In genomic region chr10:7178571-7178970, GRCm38 (mm10) we compare ENCODE assay signal across 25 mouse cellular contexts. TPM values are rescaled to one million over a fixed set of nuclear protein-coding genes. Genes with fewer than 3 reads are reported as not detected.
DNase-seq lines count a peak whose midpoint lies in the region; ATAC-seq and TF ChIP-seq lines count a peak whose summit lies in the region.
"Had no signal": no experiment of that assay in that cellular context is flagged by ENCODE, and none has a peak within 500 bp of the region (broad histone marks: within the 10 kb centered on the region; RNA-seq: fewer than 3 reads in every experiment).

No protein-coding gene starts in this region.

- peaks cover 10% of the 10 kb centered on the region; the same call in 1 of the 2 replicates for H3K4me1 ChIP-seq in stomach, postnatal 0 days (replicated peaks; ENCODE audit: control insufficient read depth, insufficient read depth)

- ATAC-seq in megakaryocyte progenitor cell, adult 5-6 weeks (replicated peaks; ENCODE audit: poor library complexity): 0 out of 2 replicates have a peak, but pooled peaks have one; percentile 14
- no peak for ATAC-seq in stomach, postnatal 0 days (ENCODE audit: low FRiP score, low TSS enrichment)
- ATAC-seq: forebrain, embryonic 13.5 days had no signal

- H3K4me2 ChIP-seq in stomach, postnatal 0 days (replicated peaks; ENCODE audit: low read depth): no peak overlapping the region
- H3K4me2 ChIP-seq: embryonic facial prominence, embryonic 15.5 days; forebrain, embryonic 13.5 days; heart, embryonic 13.5 days; hindbrain, embryonic 14.5 days; limb, embryonic 15.5 days; lung, embryonic 15.5 days; midbrain, embryonic 12.5 days; neural tube, embryonic 15.5 days had no signal

- WGBS in stomach, postnatal 0 days: 69% methylated on average over 10 of the region's 10 CpGs

- no peak overlapping the region for H3K9ac ChIP-seq in stomach, postnatal 0 days (ENCODE audit: low read length)
- H3K9ac ChIP-seq: embryonic facial prominence, embryonic 15.5 days; forebrain, embryonic 13.5 days; heart, embryonic 13.5 days; hindbrain, embryonic 14.5 days; limb, embryonic 15.5 days; lung, embryonic 15.5 days; midbrain, embryonic 12.5 days; neural tube, embryonic 15.5 days had no signal

- peak; percentile 62 for DNase-seq in CD4-positive, CD25-positive, alpha-beta regulatory T cell, adult 2 months (ENCODE audit: low read depth, low spot score)
- DNase-seq in Muller cell, postnatal 12 days (ENCODE audit: inconsistent ontology term): peak; percentile 34
- DNase-seq in stomach, postnatal 0 days (ENCODE audit: low spot score): no peak
- no peak for DNase-seq in right cerebral cortex, postnatal 14 days
- no peak for DNase-seq in right cerebral cortex, adult 18-20 months
- DNase-seq: adrenal gland, adult 2 months; B cell, adult 2 months; cerebellum, adult 9-11 months; gastrocnemius, postnatal 10 days; heart, postnatal 10 days; kidney, adult 9 months; kidney, postnatal 10 days; layer of hippocampus, postnatal 36 days had no signal

- TF ChIP-seq EP300 in stomach, postnatal 0 days (optimal IDR thresholded peaks at IDR 0.05): no peak

- no peaks in the 10 kb centered on the region for H3K36me3 ChIP-seq in stomach, postnatal 0 days (ENCODE audit: control insufficient read depth, insufficient read depth, low read length)
- H3K36me3 ChIP-seq: embryonic facial prominence, embryonic 10.5 days; embryonic facial prominence, embryonic 15.5 days; heart, embryonic 13.5 days; limb, embryonic 10.5 days; limb, embryonic 15.5 days; lung, embryonic 15.5 days; midbrain, embryonic 12.5 days; neural tube, embryonic 15.5 days had no signal

- no peak for TF ChIP-seq CTCF in stomach, postnatal 0 days (IDR thresholded peaks at IDR 0.05; ENCODE audit: low read depth)

- no peak overlapping the region for H3K4me3 ChIP-seq in stomach, postnatal 0 days (ENCODE audit: low read depth, low read length)
- H3K4me3 ChIP-seq: embryonic facial prominence, embryonic 10.5 days; embryonic facial prominence, embryonic 15.5 days; forebrain, embryonic 13.5 days; heart, embryonic 13.5 days; limb, embryonic 10.5 days; limb, embryonic 15.5 days; lung, embryonic 15.5 days; midbrain, embryonic 12.5 days; neural tube, embryonic 15.5 days had no signal

- 0 out of 2 replicates have a peak overlapping the region, but pooled peaks have one; percentile 2 for H3K27ac ChIP-seq in stomach, postnatal 0 days (replicated peaks)
- H3K27ac ChIP-seq: embryonic facial prominence, embryonic 10.5 days; embryonic facial prominence, embryonic 15.5 days; forebrain, embryonic 13.5 days; heart, embryonic 13.5 days; hindbrain, embryonic 14.5 days; limb, embryonic 10.5 days; limb, embryonic 15.5 days; lung, embryonic 15.5 days; midbrain, embryonic 12.5 days; neural tube, embryonic 15.5 days had no signal

- no peaks in the 10 kb centered on the region for H3K9me3 ChIP-seq in stomach, postnatal 0 days (ENCODE audit: control insufficient read depth, low read length)
- H3K9me3 ChIP-seq: embryonic facial prominence, embryonic 10.5 days; embryonic facial prominence, embryonic 15.5 days; forebrain, embryonic 13.5 days; heart, embryonic 13.5 days; limb, embryonic 10.5 days; limb, embryonic 15.5 days; lung, embryonic 15.5 days; neural tube, embryonic 15.5 days had no signal

- H3K27me3 ChIP-seq in stomach, postnatal 0 days (ENCODE audit: control insufficient read depth, insufficient read depth, low read length): no peaks in the 10 kb centered on the region
- H3K27me3 ChIP-seq: embryonic facial prominence, embryonic 15.5 days; forebrain, embryonic 13.5 days; heart, embryonic 13.5 days; limb, embryonic 15.5 days; lung, embryonic 15.5 days; midbrain, embryonic 12.5 days; neural tube, embryonic 15.5 days had no signal

RNA-seq across cellular contexts. Expression of gene Cnksr3, which starts 33.5 kb away (rescaled TPM):
- 6.5 and 9.8 TPM in 2 replicates for total RNA-seq in megakaryocyte progenitor cell, adult 5-6 weeks (2015)
- total RNA-seq in megakaryocyte progenitor cell, adult 5-6 weeks (2017): 4.9 and 5.1 TPM in 2 replicates
- polyA plus RNA-seq in stomach, postnatal 0 days (2015; fragmentation: Nextera tagmentation; extraction: Ambion mirVana): 7.0 and 7.6 TPM in 2 replicates
- total RNA-seq: MEL had no signal

Comparison
In these comparisons a context has a peak if more than half of its experiments do, and no peak if none do; other contexts are left out.
1. DNase-seq: peak in CD4-positive, CD25-positive, alpha-beta regulatory T cell, adult 2 months (single experiment) and Muller cell, postnatal 12 days (single experiment); none in stomach, postnatal 0 days (single experiment), right cerebral cortex, postnatal 14 days (single experiment) and right cerebral cortex, adult 18-20 months (single experiment).